In genomic region chr11:87985643-87986042, GRCm38 (mm10) we compare ENCODE assay signal across 8 mouse cellular contexts. TPM values are rescaled to one million over a fixed set of nuclear protein-coding genes. Genes with fewer than 3 reads are reported as not detected.
DNase-seq lines count a peak whose midpoint lies in the region; ATAC-seq and TF ChIP-seq lines count a peak whose summit lies in the region.

No protein-coding gene starts in this region.

- H3K79me3 ChIP-seq in C2C12 (ENCODE audit: low read depth), result peaks cover 45% of the 10 kb centered on the region

- H3K27ac ChIP-seq in forebrain, embryonic 13.5 days, result no peak overlapping the region
- peak overlapping the region; percentile 90 for H3K27ac ChIP-seq in liver, embryonic 13.5 days

- peaks cover 45% of the 10 kb centered on the region for H3K36me3 ChIP-seq in C2C12 (ENCODE audit: control insufficient read depth, insufficient read depth)
- H3K36me3 ChIP-seq in forebrain, embryonic 13.5 days (ENCODE audit: poor library complexity, severe bottlenecking), result peaks cover 33% of the 10 kb centered on the region
- peaks cover 32% of the 10 kb centered on the region for H3K36me3 ChIP-seq in liver, embryonic 13.5 days

- 41% methylated on average over 9 of the region's 9 CpGs for WGBS in forebrain, embryonic 13.5 days
- 44% methylated on average over 9 of the region's 9 CpGs for WGBS in liver, embryonic 13.5 days (ENCODE audit: insufficient replicate concordance)

- no peaks in the 10 kb centered on the region for H3K9me3 ChIP-seq in forebrain, embryonic 13.5 days (replicated peaks)
- no peaks in the 10 kb centered on the region for H3K9me3 ChIP-seq in liver, embryonic 13.5 days (replicated peaks)

- ATAC-seq in cerebellum, adult (ENCODE audit: insufficient number of reproducible peaks, low FRiP score, low TSS enrichment), result no peak
- ATAC-seq in forebrain, embryonic 13.5 days, result no peak
- no peak for ATAC-seq in liver, embryonic 13.5 days (ENCODE audit: low read depth)
- no peak for ATAC-seq in CD4-positive, CD25-positive, alpha-beta regulatory T cell, adult 4 months

- H3K4me1 ChIP-seq in forebrain, embryonic 13.5 days, result peaks cover 36% of the 10 kb centered on the region
- peaks cover 39% of the 10 kb centered on the region for H3K4me1 ChIP-seq in liver, embryonic 13.5 days (replicated peaks)

- peak; percentile 47 for DNase-seq in cerebellum, adult 9-11 months
- DNase-seq in liver, embryonic 13.5 days, result no peak
- DNase-seq in embryo, embryonic 9.5 days (ENCODE audit: extremely low spot score), result no peak
- no peak for DNase-seq in thymus, postnatal 25 days

- H3K4me3 ChIP-seq in C2C12 (ENCODE audit: insufficient read depth, poor library complexity, severe bottlenecking), result peak overlapping the region; percentile 85
- H3K4me3 ChIP-seq in forebrain, embryonic 13.5 days, result peak overlapping the region; percentile 100
- H3K4me3 ChIP-seq in liver, embryonic 13.5 days (replicated peaks), result peak overlapping the region; percentile 76

- TF ChIP-seq CTCF in C2C12 (IDR thresholded peaks at IDR 0.05; ENCODE audit: control insufficient read depth, insufficient read depth, insufficient read length), result no peak

- H3K9ac ChIP-seq in forebrain, embryonic 13.5 days, result peak overlapping the region; percentile 99
- H3K9ac ChIP-seq in liver, embryonic 13.5 days, result peak overlapping the region; percentile 90

- H3K4me2 ChIP-seq in forebrain, embryonic 13.5 days, result peak overlapping the region; percentile 87
- H3K4me2 ChIP-seq in liver, embryonic 13.5 days, result peak overlapping the region; percentile 86

- no peaks in the 10 kb centered on the region for H3K27me3 ChIP-seq in C2C12 (ENCODE audit: control insufficient read depth, insufficient read depth, insufficient read length)
- no peaks in the 10 kb centered on the region for H3K27me3 ChIP-seq in forebrain, embryonic 13.5 days
- no peaks in the 10 kb centered on the region for H3K27me3 ChIP-seq in liver, embryonic 13.5 days

- H3K79me2 ChIP-seq in C2C12 (ENCODE audit: control insufficient read depth, insufficient read depth), result peaks cover 60% of the 10 kb centered on the region

- H3ac ChIP-seq in C2C12 (ENCODE audit: control insufficient read depth, insufficient read length, low read depth), result no peak overlapping the region

TF ChIP-seq in C2C12, 6 proteins besides CTCF, POLR2A, EP300 and RAD21:
- TF ChIP-seq FOSL1 (IDR thresholded peaks at IDR 0.05; ENCODE audit: insufficient read depth, low read length, poor library complexity, severe bottlenecking), result no peak
- no peak for TF ChIP-seq USF1 (IDR thresholded peaks at IDR 0.05; ENCODE audit: low read depth)
- no peak for TF ChIP-seq MYOD1 (IDR thresholded peaks at IDR 0.05; ENCODE audit: control insufficient read depth, insufficient read length, low read depth)
- TF ChIP-seq MYOG (IDR thresholded peaks at IDR 0.05; ENCODE audit: control insufficient read depth, extremely low read depth, insufficient read length), result no peak
- TF ChIP-seq CEBPB (IDR thresholded peaks at IDR 0.05; ENCODE audit: low read depth), result no peak
- no peak for TF ChIP-seq MAX (IDR thresholded peaks at IDR 0.05)

RNA-seq across cellular contexts. Expression of gene Dynll2, which starts 1.7 kb away (rescaled TPM):
- 75.1 TPM for polyA plus RNA-seq in C2C12 (2012; fragmentation: generic; extraction: Trizol)
- polyA plus RNA-seq in forebrain, embryonic 13.5 days (2015; fragmentation: Nextera tagmentation; extraction: Ambion mirVana), result 32.4 and 37.0 TPM in 2 replicates
- polyA plus RNA-seq in liver, embryonic 13.5 days (2015; fragmentation: Nextera tagmentation; extraction: Ambion mirVana), result 11.2 and 11.5 TPM in 2 replicates
- 1 to 10 TPM; 4.0 to 4.6 TPM for polyA plus RNA-seq in CD4-positive, CD25-positive, alpha-beta regulatory T cell, adult 4 months (2017; shearing (Covaris generic))
